Mouse (Mus musculus) limb, embryonic 11.5 days (tissue): ENCODE measurements around the gene Tgfbr2. TPM values are rescaled to one million over a fixed set of nuclear protein-coding genes. Genes with fewer than 3 reads are reported as not detected.

Source experiments
- ATAC-seq: fragments of 200-750 bp; cut with Nextera tagmentation; 2 replicates; pipeline ENCODE4 v1.8.0; 2017; ENCODE audit warnings: low read depth; ENCODE audit not compliant: insufficient number of reproducible peaks, low FRiP score, low TSS enrichment
- DNase-seq: peaks from one replicate; pipeline ENCODE4 v3.0.0-alpha.2; 2015; ENCODE audit warnings: low spot score
- H3K27ac ChIP-seq: fragments of 300-500 bp; sonication (generic); replicated peaks from 2 replicates; pipeline ENCODE4 v1.5.1; 2014; ENCODE audit warnings: low read depth, mild to moderate bottlenecking, low read length
- H3K27me3 ChIP-seq: fragments of 300-500 bp; sonication (generic); 2 replicates; pipeline ENCODE4 v1.6.1; 2014; ENCODE audit warnings: mild to moderate bottlenecking, low read length, mixed read lengths; ENCODE audit not compliant: control insufficient read depth, insufficient read depth
- H3K36me3 ChIP-seq: fragments of 300-500 bp; sonication (generic); 2 replicates; pipeline ENCODE4 v1.6.1; 2014; ENCODE audit warnings: mild to moderate bottlenecking, low read length, moderate library complexity, mixed read lengths; ENCODE audit not compliant: control insufficient read depth, insufficient read depth
- H3K4me1 ChIP-seq: fragments of 300-500 bp; sonication (generic); 2 replicates; pipeline ENCODE4 v1.6.1; 2014; ENCODE audit warnings: low read length, mixed read lengths; ENCODE audit not compliant: control insufficient read depth, insufficient read depth
- H3K4me2 ChIP-seq: fragments of 300-500 bp; sonication (generic); 2 replicates; pipeline ENCODE4 v1.6.1; 2014; ENCODE audit warnings: low read depth, mild to moderate bottlenecking, moderate library complexity; ENCODE audit not compliant: severe bottlenecking
- H3K4me3 ChIP-seq: fragments of 300-500 bp; sonication (generic); 2 replicates; pipeline ENCODE4 v1.5.1; 2014; ENCODE audit warnings: low read depth, low read length
- H3K9ac ChIP-seq: fragments of 300-500 bp; sonication (generic); 2 replicates; pipeline ENCODE4 v1.6.1; 2014; ENCODE audit warnings: mild to moderate bottlenecking, low read length
- H3K9me3 ChIP-seq: fragments of 300-500 bp; sonication (generic); 2 replicates; pipeline ENCODE4 v1.6.1; 2016; ENCODE audit warnings: low read length; ENCODE audit not compliant: control insufficient read depth
- WGBS: fragments of 180-500 bp; shearing (Covaris S2); extraction: QIAGEN DNeasy Blood & Tissue Kit; methylation state at CpG from one replicate; pipeline ENCODE4 v1.1.7; 2014; 5-methylcytosine and 5-hydroxymethylcytosine counted together
- polyA plus RNA-seq: library from polyadenylated mRNA; unstranded; fragments of >200 nt; fragmentation: Nextera tagmentation; extraction: Ambion mirVana; gene quantifications from 2 replicates; pipeline ENCODE4 v1.2.1, GENCODE M21; 2014

Gene Tgfbr2
- polyA plus RNA-seq, 1 experiment from 2014 or later: 14.8 TPM

GRCm38 (mm10) chr9:116140422-116140821 is 34.7 kb downstream of the Tgfbr2 start:
- Histone ChIP-seq H3K36me3 (no peaks in the 10 kb centered on the region), H3K27me3 (no peaks in the 10 kb centered on the region), H3K4me1 (peaks cover 11% of the 10 kb centered on the region), H3K9ac (no peak overlapping the region), H3K27ac (no peak overlapping the region), H3K9me3 (no peaks in the 10 kb centered on the region), H3K4me3 (no peak overlapping the region), H3K4me2 (no peak overlapping the region)
- ATAC-seq (no peak), DNase-seq (no peak)
- WGBS: 93% methylated on average over 6 of the region's 6 CpGs

- H3K4me1 ChIP-seq: peaks cover 11% of the 10 kb centered on the region
- H3K27ac ChIP-seq: no peak overlapping the region
- H3K4me3 ChIP-seq: no peak overlapping the region
- no peak for DNase-seq
- no peak overlapping the region for H3K9ac ChIP-seq
- no peak for ATAC-seq
- H3K36me3 ChIP-seq: no peaks in the 10 kb centered on the region
- H3K9me3 ChIP-seq: no peaks in the 10 kb centered on the region
- H3K27me3 ChIP-seq: no peaks in the 10 kb centered on the region
- H3K4me2 ChIP-seq: no peak overlapping the region
- 83% methylated on average over 7 of the region's 7 CpGs for WGBS
Observed at GRCm38 (mm10) chr9:116139549-116139948, 35.6 kb downstream of the Tgfbr2 start.

- Histone ChIP-seq H3K27ac (peak overlapping the region; percentile 58), H3K9me3 (no peaks in the 10 kb centered on the region), H3K36me3 (no peaks in the 10 kb centered on the region), H3K4me3 (no peak overlapping the region), H3K4me2 (no peak overlapping the region), H3K4me1 (peaks cover 11% of the 10 kb centered on the region), H3K9ac (0 out of 2 replicates have a peak overlapping the region, but pooled peaks have one; percentile 12), H3K27me3 (no peaks in the 10 kb centered on the region)
- DNase-seq: peak; percentile 80
- 0 out of 2 replicates have a peak, but pooled peaks have one; percentile 65 for ATAC-seq
- 16% methylated on average over 11 of the region's 11 CpGs for WGBS
Observed at GRCm38 (mm10) chr9:116138595-116139134, 36.5 kb downstream of the Tgfbr2 start.

- Histone ChIP-seq H3K4me2 (no peak overlapping the region), H3K27ac (no peak overlapping the region), H3K9ac (no peak overlapping the region), H3K36me3 (no peaks in the 10 kb centered on the region), H3K4me3 (no peak overlapping the region), H3K9me3 (no peaks in the 10 kb centered on the region), H3K4me1 (peaks cover 11% of the 10 kb centered on the region), H3K27me3 (no peaks in the 10 kb centered on the region)
- DNase-seq: no peak
- 79% methylated on average over 3 of the region's 3 CpGs for WGBS
- ATAC-seq: no peak
Observed at GRCm38 (mm10) chr9:116137645-116138044, 37.5 kb downstream of the Tgfbr2 start.

GRCm38 (mm10) chr9:116136811-116137210 is 38.3 kb downstream of the Tgfbr2 start:
- H3K27ac ChIP-seq: no peak overlapping the region
- H3K4me1 ChIP-seq: peaks cover 11% of the 10 kb centered on the region
- no peak for ATAC-seq
- DNase-seq: no peak
- no peaks in the 10 kb centered on the region for H3K9me3 ChIP-seq
- H3K4me2 ChIP-seq: no peak overlapping the region
- H3K36me3 ChIP-seq: no peaks in the 10 kb centered on the region
- 83% methylated on average over 5 of the region's 5 CpGs for WGBS
- H3K27me3 ChIP-seq: no peaks in the 10 kb centered on the region
- no peak overlapping the region for H3K9ac ChIP-seq
- no peak overlapping the region for H3K4me3 ChIP-seq

- Histone ChIP-seq H3K4me2 (no peak overlapping the region), H3K4me1 (peaks cover 11% of the 10 kb centered on the region), H3K9ac (no peak overlapping the region), H3K27ac (no peak overlapping the region), H3K4me3 (no peak overlapping the region), H3K27me3 (no peaks in the 10 kb centered on the region), H3K9me3 (no peaks in the 10 kb centered on the region), H3K36me3 (no peaks in the 10 kb centered on the region)
- ATAC-seq (no peak), DNase-seq (no peak)
- 82% methylated on average over 6 of the region's 6 CpGs for WGBS
Observed at GRCm38 (mm10) chr9:116136146-116136545, 39.0 kb downstream of the Tgfbr2 start.

DNA sequence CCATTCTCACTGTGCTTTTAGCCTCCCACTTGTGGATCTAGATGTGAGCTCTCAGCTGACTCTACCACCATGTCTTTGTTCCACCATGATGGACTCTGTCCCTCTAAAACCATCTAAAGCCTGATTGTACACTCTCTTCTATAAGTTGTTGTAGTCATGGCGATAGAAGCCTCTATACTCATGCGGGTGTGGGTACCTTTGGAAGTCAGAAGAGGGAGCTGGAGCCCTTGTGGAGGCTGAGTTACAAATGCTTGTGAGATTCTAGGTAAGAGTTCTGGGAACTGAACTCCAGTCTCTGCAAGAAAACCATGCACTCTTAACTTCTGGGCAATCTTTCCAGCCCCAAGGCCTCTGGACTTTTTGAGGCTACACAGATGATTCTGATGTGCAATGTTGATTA is 40.7 kb downstream of the Tgfbr2 start:
- no peak overlapping the region for H3K9ac ChIP-seq
- no peaks in the 10 kb centered on the region for H3K9me3 ChIP-seq
- H3K27me3 ChIP-seq: no peaks in the 10 kb centered on the region
- DNase-seq (no peak), ATAC-seq (no peak)
- H3K4me2 ChIP-seq: no peak overlapping the region
- H3K36me3 ChIP-seq: no peaks in the 10 kb centered on the region
- no peak overlapping the region for H3K27ac ChIP-seq
- WGBS: 86% methylated on average over 2 of the region's 2 CpGs
- peaks cover 11% of the 10 kb centered on the region for H3K4me1 ChIP-seq
- H3K4me3 ChIP-seq: no peak overlapping the region

DNA sequence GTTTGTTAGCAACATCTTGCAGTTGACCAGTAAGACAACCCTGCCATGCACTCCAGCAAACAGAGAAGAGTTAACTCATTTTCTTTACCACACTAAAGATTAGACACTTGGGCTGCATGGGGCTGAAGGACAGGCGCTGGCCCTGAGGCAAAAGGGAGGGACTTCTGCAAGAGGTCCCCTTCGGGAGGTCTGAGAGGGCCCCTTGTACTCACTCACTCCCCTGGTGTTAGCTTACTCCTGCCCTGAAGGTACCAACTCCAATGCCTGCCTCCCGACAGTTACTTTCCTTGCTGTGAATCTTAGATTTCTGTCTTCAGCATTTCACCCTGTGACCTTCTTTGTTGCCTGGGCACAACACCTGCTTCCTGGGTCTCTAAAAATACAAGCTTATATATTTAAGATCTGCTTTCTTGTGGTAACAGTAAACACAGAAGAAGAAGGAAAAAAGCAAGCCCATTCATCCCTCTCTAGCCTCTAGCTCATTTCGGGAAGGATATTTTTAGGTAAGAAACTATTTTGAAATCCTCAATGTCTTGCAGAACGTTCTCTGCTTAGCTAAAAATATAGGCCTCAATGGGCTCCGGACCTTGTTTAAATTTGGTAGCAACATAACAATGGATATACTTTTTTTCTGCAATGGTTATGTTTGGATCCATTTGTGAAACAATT is 41.7 kb downstream of the Tgfbr2 start:
- 73% methylated on average over 6 of the region's 6 CpGs for WGBS
- ATAC-seq (no peak), DNase-seq (no peak)
- Histone ChIP-seq H3K9ac (no peak overlapping the region), H3K9me3 (no peaks in the 10 kb centered on the region), H3K4me3 (no peak overlapping the region), H3K27me3 (no peaks in the 10 kb centered on the region), H3K36me3 (no peaks in the 10 kb centered on the region), H3K27ac (no peak overlapping the region), H3K4me1 (peaks cover 8% of the 10 kb centered on the region), H3K4me2 (no peak overlapping the region)
